Mouse (Mus musculus): Measurements from ENCODE around the gene Kcnip1. TPM values are rescaled to one million over a fixed set of nuclear protein-coding genes. Genes with fewer than 3 reads are reported as not detected.

Gene Kcnip1
- total and polyA plus RNA-seq, 2 experiments, result not detected

DNA sequence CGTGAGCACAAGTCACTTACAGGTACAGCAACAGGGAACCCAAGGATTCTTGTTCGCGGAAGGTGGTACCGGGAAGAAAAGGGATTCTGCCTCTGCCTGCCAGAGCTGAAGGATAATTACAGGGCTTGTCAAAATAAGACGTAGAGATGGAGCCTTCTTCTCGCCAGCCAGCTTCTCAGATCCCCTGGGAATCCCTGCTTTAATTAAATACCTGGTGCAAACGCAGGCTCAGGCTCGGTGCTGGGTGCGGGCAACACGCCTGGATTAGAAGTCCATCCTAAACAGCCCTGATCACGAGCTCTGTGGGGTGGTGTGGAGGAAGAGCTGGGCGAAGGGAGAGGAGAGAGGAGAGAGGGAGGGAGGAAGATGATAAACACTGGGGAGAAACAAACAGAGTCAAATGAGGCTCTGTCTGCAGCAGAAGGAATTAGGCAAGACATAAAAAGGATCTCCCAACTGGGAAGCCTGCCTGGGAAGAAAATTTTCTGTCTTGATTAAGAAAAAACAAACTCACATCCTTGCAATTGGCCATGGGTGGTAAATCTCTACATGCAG, 194.8 kb downstream of the Kcnip1 start:
- no peak for DNase-seq (ENCODE audit: extremely low read depth, low read depth, low spot score)
- Histone ChIP-seq H3K27me3 (ENCODE audit: control insufficient read depth, insufficient read depth, low read length) (no peaks in the 10 kb centered on the region), H3K79me2 (ENCODE audit: control insufficient read depth, insufficient read depth, low read length) (no peaks in the 10 kb centered on the region), H3K4me3 (ENCODE audit: insufficient read depth, low read depth, low read length) (no peak overlapping the region), H3K9ac (ENCODE audit: low read depth, low read length) (no peak overlapping the region), H3K4me1 (ENCODE audit: control insufficient read depth, insufficient read depth, low read length) (no peaks in the 10 kb centered on the region), H3K36me3 (ENCODE audit: control insufficient read depth, insufficient read depth, low read length) (no peaks in the 10 kb centered on the region), H3K27ac (replicated peaks; ENCODE audit: insufficient read depth, low read depth, low read length) (no peak overlapping the region)
- no peak for TF ChIP-seq POLR2A (IDR thresholded peaks at IDR 0.05; ENCODE audit: extremely low read depth, insufficient read depth, low read length)
- no peak for TF ChIP-seq CTCF (IDR thresholded peaks at IDR 0.05; ENCODE audit: low read depth, low read length)
- 42% methylated on average over 12 of the region's 12 CpGs for WGBS

DNA sequence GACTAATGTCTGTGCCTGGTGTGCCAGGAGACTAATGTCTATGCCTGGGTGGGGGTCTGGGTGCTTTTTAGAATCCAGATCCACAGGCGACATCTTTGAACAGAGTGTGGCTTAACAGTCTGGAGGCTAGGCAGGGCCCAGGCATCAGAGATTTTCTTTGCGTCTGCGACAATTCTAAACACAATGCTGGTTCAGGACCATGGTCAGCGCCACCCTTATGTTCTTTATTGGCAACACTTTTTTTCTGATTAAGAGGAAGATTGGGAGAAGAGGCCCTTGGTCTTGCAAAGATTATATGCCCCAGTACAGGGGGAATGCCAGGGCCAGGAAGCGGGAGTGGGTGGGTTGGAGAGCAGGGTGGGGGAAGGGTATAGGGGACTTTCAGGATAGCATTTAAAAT, 205.6 kb downstream of the Kcnip1 start:
- TF ChIP-seq CTCF (IDR thresholded peaks at IDR 0.05; ENCODE audit: low read depth, low read length), result no peak
- no peaks in the 10 kb centered on the region for H3K36me3 ChIP-seq (ENCODE audit: control insufficient read depth, insufficient read depth, low read length)
- H3K27ac ChIP-seq (replicated peaks; ENCODE audit: insufficient read depth, low read depth, low read length), result no peak overlapping the region
- H3K27me3 ChIP-seq (ENCODE audit: control insufficient read depth, insufficient read depth, low read length), result 0 out of 2 replicates have a peak, but pooled peaks cover 2% of the 10 kb centered on the region
- H3K79me2 ChIP-seq (ENCODE audit: control insufficient read depth, insufficient read depth, low read length), result no peaks in the 10 kb centered on the region
- 37% methylated on average over 5 of the region's 5 CpGs for WGBS
- DNase-seq (ENCODE audit: extremely low read depth, low read depth, low spot score), result no peak
- H3K4me1 ChIP-seq (ENCODE audit: control insufficient read depth, insufficient read depth, low read length), result no peaks in the 10 kb centered on the region
- no peak overlapping the region for H3K9ac ChIP-seq (ENCODE audit: low read depth, low read length)
- H3K4me3 ChIP-seq (ENCODE audit: insufficient read depth, low read depth, low read length), result no peak overlapping the region

DNA sequence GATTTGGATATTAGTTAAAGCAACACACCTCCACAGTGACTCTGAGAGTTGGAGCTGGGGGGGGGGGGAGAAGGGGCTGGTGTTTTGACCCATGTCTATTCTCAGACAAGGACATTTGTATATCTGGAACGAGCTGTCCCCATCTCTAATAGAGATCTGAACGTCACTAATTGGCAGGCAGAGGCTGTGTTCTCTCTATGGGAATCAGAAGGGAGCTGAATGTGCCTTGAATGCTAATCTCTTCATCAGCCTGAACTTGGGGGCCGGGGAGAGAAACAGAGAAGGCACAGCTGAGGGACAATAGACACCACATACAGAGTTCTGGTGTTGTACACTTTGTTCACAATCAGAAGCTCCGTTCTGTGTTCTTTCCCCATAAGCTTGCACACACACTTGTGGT, 206.4 kb downstream of the Kcnip1 start:
- TF ChIP-seq POLR2A (IDR thresholded peaks at IDR 0.05; ENCODE audit: extremely low read depth, insufficient read depth, low read length) (no peak), CTCF (IDR thresholded peaks at IDR 0.05; ENCODE audit: low read depth, low read length) (no peak)
- Histone ChIP-seq H3K4me3 (ENCODE audit: insufficient read depth, low read depth, low read length) (no peak overlapping the region), H3K4me1 (ENCODE audit: control insufficient read depth, insufficient read depth, low read length) (no peaks in the 10 kb centered on the region), H3K27me3 (ENCODE audit: control insufficient read depth, insufficient read depth, low read length) (0 out of 2 replicates have a peak, but pooled peaks cover 2% of the 10 kb centered on the region), H3K79me2 (ENCODE audit: control insufficient read depth, insufficient read depth, low read length) (no peaks in the 10 kb centered on the region), H3K27ac (replicated peaks; ENCODE audit: insufficient read depth, low read depth, low read length) (no peak overlapping the region), H3K9ac (ENCODE audit: low read depth, low read length) (no peak overlapping the region), H3K36me3 (ENCODE audit: control insufficient read depth, insufficient read depth, low read length) (no peaks in the 10 kb centered on the region)
- DNase-seq (ENCODE audit: extremely low read depth, low read depth, low spot score), result no peak
- WGBS, result 70% methylated on average over 4 of the region's 4 CpGs

DNA sequence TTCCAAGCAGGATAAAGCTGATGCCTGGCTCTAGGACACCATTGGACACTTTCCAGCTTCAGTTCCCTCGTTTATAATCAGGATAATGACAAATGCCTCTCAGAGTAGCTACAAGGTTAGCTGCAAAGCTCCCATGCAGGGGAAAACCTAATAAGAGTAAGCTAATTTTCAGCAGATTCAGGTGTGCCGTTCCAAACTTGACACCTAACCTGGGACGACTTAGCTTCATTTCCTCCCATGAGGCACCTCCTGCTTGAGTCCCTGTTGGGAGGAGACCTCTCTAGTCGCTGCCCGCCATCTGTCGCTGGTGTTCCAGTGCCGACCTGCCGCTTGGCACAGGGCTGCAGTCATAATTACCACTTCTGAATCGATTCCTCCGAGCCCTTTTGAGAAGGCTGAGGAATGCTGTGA, 211.4 kb downstream of the Kcnip1 start:
- Histone ChIP-seq H3K4me3 (ENCODE audit: insufficient read depth, low read depth, low read length) (no peak overlapping the region), H3K4me1 (ENCODE audit: control insufficient read depth, insufficient read depth, low read length) (no peaks in the 10 kb centered on the region), H3K9ac (ENCODE audit: low read depth, low read length) (no peak overlapping the region), H3K27ac (replicated peaks; ENCODE audit: insufficient read depth, low read depth, low read length) (no peak overlapping the region), H3K36me3 (ENCODE audit: control insufficient read depth, insufficient read depth, low read length) (no peaks in the 10 kb centered on the region), H3K79me2 (ENCODE audit: control insufficient read depth, insufficient read depth, low read length) (no peaks in the 10 kb centered on the region), H3K27me3 (ENCODE audit: control insufficient read depth, insufficient read depth, low read length) (0 out of 2 replicates have a peak, but pooled peaks cover 2% of the 10 kb centered on the region)
- 55% methylated on average over 10 of the region's 10 CpGs for WGBS
- no peak for DNase-seq (ENCODE audit: extremely low read depth, low read depth, low spot score)
- no peak for TF ChIP-seq CTCF (IDR thresholded peaks at IDR 0.05; ENCODE audit: low read depth, low read length)
- TF ChIP-seq POLR2A (IDR thresholded peaks at IDR 0.05; ENCODE audit: extremely low read depth, insufficient read depth, low read length), result no peak

DNA sequence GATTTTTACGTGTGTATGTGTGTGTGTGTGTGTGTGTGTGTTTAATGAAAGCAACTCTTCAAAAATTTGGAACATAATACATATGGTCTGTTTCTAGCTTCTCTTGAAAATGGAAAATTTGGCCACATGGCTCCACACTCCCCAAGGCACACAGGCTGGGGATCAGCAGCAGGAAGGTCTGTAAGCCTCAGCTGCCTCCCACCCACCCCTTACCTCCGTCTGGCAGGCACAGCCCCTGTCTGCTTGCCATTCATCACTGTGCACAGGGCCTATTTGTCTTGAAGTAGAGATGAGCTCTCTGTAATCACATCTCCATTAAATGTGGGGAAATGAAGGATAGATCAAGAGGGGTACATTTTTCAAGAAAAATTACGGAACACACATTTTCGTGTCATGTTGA, 212.7 kb downstream of the Kcnip1 start:
- 62% methylated on average over 4 of the region's 4 CpGs for WGBS
- DNase-seq (ENCODE audit: extremely low read depth, low read depth, low spot score), result no peak

DNA sequence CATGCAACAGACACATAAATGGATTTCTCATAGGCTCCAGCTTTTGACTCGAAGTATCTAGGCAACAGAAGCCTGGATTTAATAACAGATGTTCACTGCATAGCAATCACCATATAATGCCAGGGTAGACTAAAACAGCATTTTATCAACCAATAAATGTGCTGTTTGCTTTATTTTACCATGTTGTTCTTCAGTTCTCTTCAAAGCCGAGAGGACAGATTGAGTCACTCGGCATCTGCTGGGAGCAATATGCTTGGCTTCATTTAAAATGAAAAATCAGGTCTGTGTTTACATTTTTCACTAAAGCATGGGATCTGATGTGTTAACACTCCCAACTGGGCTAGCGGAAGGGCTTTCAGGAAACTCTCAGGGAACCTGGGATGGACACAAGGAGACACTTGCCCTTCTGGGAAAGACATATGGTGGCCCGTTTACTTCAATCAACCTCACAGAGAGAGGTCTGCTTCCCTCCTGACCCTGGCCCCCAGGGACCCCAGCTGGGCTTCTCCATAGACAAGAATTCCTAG, 220.3 kb downstream of the Kcnip1 start:
- TF ChIP-seq CTCF (IDR thresholded peaks at IDR 0.05; ENCODE audit: low read depth, low read length) (no peak), POLR2A (IDR thresholded peaks at IDR 0.05; ENCODE audit: extremely low read depth, insufficient read depth, low read length) (no peak)
- 79% methylated on average over 5 of the region's 5 CpGs for WGBS
- no peaks in the 10 kb centered on the region for H3K36me3 ChIP-seq (ENCODE audit: control insufficient read depth, insufficient read depth, low read length)
- H3K27me3 ChIP-seq (ENCODE audit: control insufficient read depth, insufficient read depth, low read length), result no peaks in the 10 kb centered on the region
- H3K27ac ChIP-seq (replicated peaks; ENCODE audit: insufficient read depth, low read depth, low read length), result no peak overlapping the region
- no peaks in the 10 kb centered on the region for H3K4me1 ChIP-seq (ENCODE audit: control insufficient read depth, insufficient read depth, low read length)
- no peak overlapping the region for H3K4me3 ChIP-seq (ENCODE audit: insufficient read depth, low read depth, low read length)
- H3K9ac ChIP-seq (ENCODE audit: low read depth, low read length), result no peak overlapping the region
- DNase-seq (ENCODE audit: extremely low read depth, low read depth, low spot score), result no peak
- H3K79me2 ChIP-seq (ENCODE audit: control insufficient read depth, insufficient read depth, low read length), result no peaks in the 10 kb centered on the region

More for the DNA sequence above, 212.7 kb downstream of the Kcnip1 start:
- no peaks in the 10 kb centered on the region for H3K79me2 ChIP-seq (ENCODE audit: control insufficient read depth, insufficient read depth, low read length)
- H3K9ac ChIP-seq (ENCODE audit: low read depth, low read length), result no peak overlapping the region
- no peaks in the 10 kb centered on the region for H3K4me1 ChIP-seq (ENCODE audit: control insufficient read depth, insufficient read depth, low read length)
- no peak for TF ChIP-seq POLR2A (IDR thresholded peaks at IDR 0.05; ENCODE audit: extremely low read depth, insufficient read depth, low read length)
- no peak for TF ChIP-seq CTCF (IDR thresholded peaks at IDR 0.05; ENCODE audit: low read depth, low read length)
- H3K27me3 ChIP-seq (ENCODE audit: control insufficient read depth, insufficient read depth, low read length), result 0 out of 2 replicates have a peak, but pooled peaks cover 2% of the 10 kb centered on the region
- no peaks in the 10 kb centered on the region for H3K36me3 ChIP-seq (ENCODE audit: control insufficient read depth, insufficient read depth, low read length)
- no peak overlapping the region for H3K4me3 ChIP-seq (ENCODE audit: insufficient read depth, low read depth, low read length)
- H3K27ac ChIP-seq (replicated peaks; ENCODE audit: insufficient read depth, low read depth, low read length), result no peak overlapping the region
